Mouse (Mus musculus): ENCODE results near the gene Parm1.

The Parm1 gene

GRCm38 (mm10) chr5:91517480-91518301 lies at the start of gene Parm1:
Gene Parm1 (plus strand): TSS chr5:91517615.
- DNase-seq (ENCODE audit: extremely low read depth, low read depth, low spot score): peak; percentile 37

- DNase-seq (ENCODE audit: extremely low read depth, low read depth, low spot score): no peak
Observed at GRCm38 (mm10) chr5:91475241-91475640, 42.2 kb upstream of the Parm1 start.

GRCm38 (mm10) chr5:91476863-91477262 lies 40.6 kb upstream of the Parm1 start:
- DNase-seq (ENCODE audit: extremely low read depth, low read depth, low spot score): peak; percentile 94

DNA sequence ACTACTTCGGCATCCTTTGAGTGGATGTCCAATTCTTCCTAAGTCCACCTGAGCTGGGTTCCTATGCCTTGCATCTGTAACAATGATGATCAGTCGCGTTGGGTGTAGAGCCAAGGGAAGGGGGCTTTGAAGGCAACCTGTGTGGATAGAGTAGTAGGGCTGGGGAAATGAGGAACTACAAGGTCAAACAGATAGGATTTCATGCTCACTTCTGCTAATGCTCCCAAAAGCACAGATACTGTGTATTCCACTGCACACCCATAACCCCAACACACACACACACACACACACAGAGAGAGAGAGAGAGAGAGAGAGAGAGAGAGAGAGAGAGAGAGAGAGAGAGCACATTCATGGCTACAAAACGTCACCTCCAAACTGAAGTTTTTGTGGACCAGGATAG lies 38.7 kb upstream of the Parm1 start:
- no peak for DNase-seq (ENCODE audit: extremely low read depth, low read depth, low spot score)

DNA sequence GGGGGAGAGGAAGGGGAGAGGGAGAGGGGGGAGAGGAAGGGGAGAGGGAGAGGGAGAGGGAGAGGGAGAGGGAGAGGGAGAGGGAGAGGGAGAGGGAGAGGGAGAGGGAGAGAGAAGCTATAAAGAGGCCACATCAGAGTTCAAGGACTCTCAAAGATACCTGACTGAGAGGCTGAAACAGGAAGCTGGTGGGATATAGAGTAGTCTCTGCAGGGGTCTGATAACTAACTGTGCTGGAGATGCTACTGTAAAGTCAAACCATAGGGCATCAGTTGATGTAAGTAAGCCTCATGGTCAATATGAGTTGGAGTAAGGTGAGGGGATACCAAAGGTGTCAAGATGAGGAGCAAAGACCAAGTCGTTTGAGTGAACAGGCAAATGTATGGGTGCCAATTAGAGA lies 37.3 kb upstream of the Parm1 start:
- DNase-seq (ENCODE audit: extremely low read depth, low read depth, low spot score): no peak

- DNase-seq (ENCODE audit: extremely low read depth, low read depth, low spot score): no peak
Observed at GRCm38 (mm10) chr5:91484324-91484723, 33.1 kb upstream of the Parm1 start.

GRCm38 (mm10) chr5:91494456-91494855 lies 23.0 kb upstream of the Parm1 start:
- DNase-seq (ENCODE audit: extremely low read depth, low read depth, low spot score): no peak

DNA sequence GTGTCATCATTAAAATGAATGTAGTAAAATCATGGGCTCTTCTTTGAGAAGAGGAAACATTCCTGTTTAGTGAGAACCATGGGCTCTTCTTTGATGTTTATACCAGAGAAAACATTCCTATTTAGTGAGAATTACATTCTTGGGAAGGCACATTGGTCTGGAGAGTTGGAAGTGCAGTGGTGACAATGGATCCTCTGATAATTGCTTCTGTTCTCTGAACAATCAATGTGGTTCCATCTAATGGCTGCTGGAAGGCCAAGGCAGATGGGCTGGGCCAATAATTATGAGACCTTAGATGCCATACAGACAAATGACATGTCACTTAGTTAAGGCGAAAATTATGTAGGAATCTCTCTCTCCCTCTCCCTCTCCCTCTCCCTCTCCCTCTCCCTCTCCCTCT lies 16.1 kb upstream of the Parm1 start:
- no peak for DNase-seq (ENCODE audit: extremely low read depth, low read depth, low spot score)

GRCm38 (mm10) chr5:91502366-91502765 lies 15.0 kb upstream of the Parm1 start:
- no peak for DNase-seq (ENCODE audit: extremely low read depth, low read depth, low spot score)

- DNase-seq (ENCODE audit: extremely low read depth, low read depth, low spot score): no peak
Observed at GRCm38 (mm10) chr5:91504320-91504922, 13.0 kb upstream of the Parm1 start.

DNA sequence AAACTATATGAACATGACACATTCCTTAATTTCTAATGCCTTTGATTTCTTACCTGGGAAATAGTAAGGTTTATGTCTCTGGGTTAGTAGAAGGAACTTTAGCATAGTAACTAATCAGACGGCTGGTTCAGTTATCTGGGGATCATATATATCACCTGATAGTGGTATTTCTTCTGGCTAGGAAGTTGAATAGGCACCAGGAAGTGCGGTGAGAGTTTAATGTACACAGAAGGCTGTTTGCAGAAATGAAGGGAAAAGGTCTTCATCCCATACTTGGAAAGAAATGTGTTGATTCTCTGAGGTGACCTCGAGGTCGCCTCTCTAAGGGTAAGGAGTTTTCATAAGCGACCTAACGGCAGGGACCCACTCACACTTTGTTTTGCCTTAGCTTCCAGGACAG lies 338 bp upstream of the Parm1 start:
- DNase-seq (ENCODE audit: extremely low read depth, low read depth, low spot score): no peak

- no peak for DNase-seq (ENCODE audit: extremely low read depth, low read depth, low spot score)
Observed at GRCm38 (mm10) chr5:91518302-91518790, 931 bp downstream of the Parm1 start.

DNA sequence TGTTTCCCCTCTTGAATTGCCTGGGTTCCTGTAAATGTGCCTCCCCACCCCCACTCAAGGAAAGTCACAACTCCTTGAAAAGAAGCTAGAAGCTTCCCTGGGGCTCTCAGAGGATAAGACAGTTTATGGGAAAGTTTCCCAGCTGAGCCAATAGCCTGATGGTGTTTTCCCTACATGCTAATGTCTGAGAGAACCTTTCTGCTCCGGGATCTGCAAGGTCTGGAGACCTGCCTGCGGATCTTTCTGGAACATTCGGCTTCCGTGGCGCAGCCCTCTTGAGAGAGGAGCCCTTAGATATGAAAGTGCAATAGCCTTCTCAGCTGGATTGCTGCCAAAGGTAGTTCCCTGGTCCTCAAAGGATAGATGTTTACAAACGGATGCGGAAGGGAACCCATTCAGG lies 1.5 kb downstream of the Parm1 start:
- peak; percentile 80 for DNase-seq (ENCODE audit: extremely low read depth, low read depth, low spot score)

GRCm38 (mm10) chr5:91519521-91519920 lies 2.1 kb downstream of the Parm1 start:
- peak; percentile 96 for DNase-seq (ENCODE audit: extremely low read depth, low read depth, low spot score)

- no peak for DNase-seq (ENCODE audit: extremely low read depth, low read depth, low spot score)
Observed at GRCm38 (mm10) chr5:91532748-91533496, 15.5 kb downstream of the Parm1 start.

DNA sequence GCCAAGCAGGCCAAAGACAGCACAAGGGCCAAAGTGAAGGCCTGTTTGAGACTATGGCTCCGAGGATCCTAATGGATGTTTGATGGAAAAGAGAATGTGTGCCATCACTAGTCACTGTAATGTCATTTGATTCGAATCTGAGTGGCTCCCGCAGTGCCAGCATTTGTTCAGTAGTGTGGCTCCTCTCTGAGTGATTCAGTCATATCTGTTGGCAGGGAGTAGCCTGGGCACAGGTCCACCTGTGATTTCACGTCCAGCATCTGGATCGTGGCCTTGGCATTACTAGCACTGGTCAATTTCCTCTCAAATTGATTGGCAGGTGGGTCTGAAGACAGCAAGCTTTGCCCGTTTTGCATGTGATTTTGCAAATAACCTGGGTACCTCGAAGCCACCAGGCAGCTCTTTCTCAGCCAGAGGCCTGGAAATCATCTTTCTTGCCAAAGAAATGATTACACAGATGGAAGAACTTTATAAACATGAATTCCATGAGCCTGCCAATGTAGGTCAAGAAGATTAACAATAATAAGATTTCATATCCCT lies 41.7 kb downstream of the Parm1 start:
- no peak for DNase-seq (ENCODE audit: extremely low read depth, low read depth, low spot score)

- no peak for DNase-seq (ENCODE audit: extremely low read depth, low read depth, low spot score)
Observed at GRCm38 (mm10) chr5:91559711-91560110, 42.3 kb downstream of the Parm1 start.

GRCm38 (mm10) chr5:91561394-91561793 lies 44.0 kb downstream of the Parm1 start:
- DNase-seq (ENCODE audit: extremely low read depth, low read depth, low spot score): no peak

DNA sequence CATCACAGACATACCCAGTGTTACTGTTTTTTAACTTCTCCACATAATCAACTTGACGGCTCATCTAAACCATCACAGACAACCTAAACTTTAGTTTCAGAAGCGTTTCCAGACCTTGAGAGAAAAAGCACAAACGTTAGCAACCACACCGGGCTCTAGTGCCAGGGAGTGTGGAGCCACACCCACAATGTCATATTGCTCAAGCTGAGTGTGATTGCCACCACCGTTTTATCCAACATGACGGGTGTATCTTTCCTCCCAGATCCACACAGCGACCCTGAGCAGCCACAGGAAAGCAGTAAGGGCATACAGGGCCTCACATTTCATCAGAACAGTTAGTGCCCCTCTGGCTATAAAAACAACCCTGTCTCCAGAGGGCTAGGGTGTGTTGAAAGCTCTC lies 45.1 kb downstream of the Parm1 start:
- no peak for DNase-seq (ENCODE audit: extremely low read depth, low read depth, low spot score)

DNA sequence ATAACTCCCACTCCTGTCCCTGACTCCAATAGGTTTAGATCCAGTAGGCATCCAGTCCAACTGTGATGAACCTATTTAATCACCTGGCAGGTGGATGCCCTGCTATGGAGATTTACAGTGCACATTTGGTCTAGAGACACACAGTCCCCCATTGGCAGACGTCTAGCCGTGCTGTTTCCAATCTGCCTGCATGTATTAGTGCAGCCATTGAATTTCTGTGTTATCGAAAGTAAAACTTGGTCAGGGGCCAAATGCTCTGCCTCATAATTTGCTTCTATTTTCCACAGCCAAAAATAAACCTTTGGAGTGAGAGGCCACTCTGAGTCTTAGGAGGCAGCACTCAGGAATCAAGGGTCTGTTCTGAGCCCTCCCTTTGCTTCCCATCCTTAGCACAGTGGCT lies 46.6 kb downstream of the Parm1 start:
- DNase-seq (ENCODE audit: extremely low read depth, low read depth, low spot score): no peak

GRCm38 (mm10) chr5:91565458-91565857 lies 48.0 kb downstream of the Parm1 start:
- no peak for DNase-seq (ENCODE audit: extremely low read depth, low read depth, low spot score)
